ENCODE assay signal across 27 mouse cellular contexts in genomic region chr1:137418388-137418787, GRCm38 (mm10).
"Had no signal": no experiment of that assay in that cellular context is flagged by ENCODE, and none has a peak within 500 bp of the region (broad histone marks: within the 10 kb centered on the region; RNA-seq: fewer than 3 reads in every experiment).

No protein-coding gene starts in this region.

- ATAC-seq: hindbrain, postnatal 0 days; intestine, embryonic 16.5 days had no signal

- H3K36me3 ChIP-seq: heart, embryonic 10.5 days; heart, embryonic 12.5 days; hindbrain, embryonic 13.5 days; hindbrain, embryonic 15.5 days; kidney, embryonic 15.5 days; limb, embryonic 10.5 days; limb, embryonic 12.5 days; liver, embryonic 13.5 days; liver, embryonic 15.5 days had no signal

- H3K27ac ChIP-seq: gastrocnemius, adult 2 months; heart, embryonic 10.5 days; hindbrain, embryonic 13.5 days; hindbrain, embryonic 15.5 days; hindbrain, postnatal 0 days; kidney, embryonic 15.5 days; layer of hippocampus, adult 2 months; left cerebral cortex, adult 2 months; limb, embryonic 10.5 days; limb, embryonic 12.5 days; liver, embryonic 13.5 days; liver, embryonic 15.5 days had no signal

- H3K9ac ChIP-seq: heart, embryonic 12.5 days; hindbrain, embryonic 13.5 days; hindbrain, embryonic 15.5 days; kidney, embryonic 15.5 days; limb, embryonic 12.5 days; liver, embryonic 13.5 days; liver, embryonic 15.5 days had no signal

- H3K4me3 ChIP-seq: gastrocnemius, adult 2 months; heart, embryonic 10.5 days; heart, embryonic 12.5 days; hindbrain, embryonic 13.5 days; hindbrain, embryonic 15.5 days; kidney, embryonic 15.5 days; layer of hippocampus, adult 2 months; left cerebral cortex, adult 2 months; limb, embryonic 10.5 days; limb, embryonic 12.5 days; liver, embryonic 13.5 days; liver, embryonic 15.5 days had no signal

- DNase-seq: gastrocnemius, adult 2 months; gastrocnemius, postnatal 10 days; gastrocnemius, postnatal 25 days; heart, adult 18-20 months; heart, postnatal 10 days; heart, postnatal 36 days; kidney, adult 11 months; kidney, adult 2 months; kidney, adult 9 months; kidney, postnatal 10 days; kidney, postnatal 25 days; kidney, postnatal 4 days; liver; liver, embryonic 13.5 days had no signal

- H3K4me1 ChIP-seq: heart, embryonic 10.5 days; heart, embryonic 12.5 days; hindbrain, embryonic 13.5 days; hindbrain, embryonic 15.5 days; kidney, embryonic 15.5 days; limb, embryonic 10.5 days; limb, embryonic 12.5 days; liver, embryonic 13.5 days; liver, embryonic 15.5 days had no signal

- H3K4me2 ChIP-seq: heart, embryonic 12.5 days; hindbrain, embryonic 13.5 days; hindbrain, embryonic 15.5 days; kidney, embryonic 15.5 days; limb, embryonic 12.5 days; liver, embryonic 11.5 days; liver, embryonic 13.5 days; liver, embryonic 15.5 days had no signal

- H3K27me3 ChIP-seq: heart, embryonic 12.5 days; hindbrain, embryonic 13.5 days; hindbrain, embryonic 15.5 days; kidney, embryonic 15.5 days; limb, embryonic 12.5 days; liver, embryonic 13.5 days; liver, embryonic 15.5 days had no signal

- H3K9me3 ChIP-seq: heart, embryonic 10.5 days; heart, embryonic 12.5 days; hindbrain, embryonic 13.5 days; hindbrain, embryonic 15.5 days; kidney, embryonic 15.5 days; limb, embryonic 10.5 days; limb, embryonic 12.5 days; liver, embryonic 13.5 days; liver, embryonic 15.5 days had no signal
